Mouse (Mus musculus) C2C12 (cell line): ENCODE measurements at regions not wholly inside any gene's neighbourhood (a gene's known extent, or its start where the extent isn't known, plus 50 kb on each side); places are given as distances from the start of the nearest gene placed in this dataset.

Experiments
- CEBPB ChIP-seq: IDR thresholded peaks from one replicate; pipeline ENCODE4 v1.6.1; 2011; ENCODE audit warnings: low read depth, mild to moderate bottlenecking, control low read depth, moderate library complexity
- CTCF ChIP-seq: IDR thresholded peaks from one replicate; pipeline ENCODE4 v1.5.1; 2011; ENCODE audit not compliant: control insufficient read depth, insufficient read depth, insufficient read length
- FOSL1 ChIP-seq: IDR thresholded peaks from one replicate; pipeline ENCODE4 v1.8.0; 2011; ENCODE audit warnings: mild to moderate bottlenecking, low read length; ENCODE audit not compliant: poor library complexity, insufficient read depth, severe bottlenecking
- MYOD1 ChIP-seq: IDR thresholded peaks from one replicate; pipeline ENCODE4 v1.6.1; 2011; ENCODE audit warnings: low read depth; ENCODE audit not compliant: control insufficient read depth, insufficient read length
- USF1 ChIP-seq: IDR thresholded peaks from one replicate; pipeline ENCODE4 v1.6.1; 2011; ENCODE audit warnings: low read depth, mild to moderate bottlenecking, control low read depth, moderate library complexity

DNA sequence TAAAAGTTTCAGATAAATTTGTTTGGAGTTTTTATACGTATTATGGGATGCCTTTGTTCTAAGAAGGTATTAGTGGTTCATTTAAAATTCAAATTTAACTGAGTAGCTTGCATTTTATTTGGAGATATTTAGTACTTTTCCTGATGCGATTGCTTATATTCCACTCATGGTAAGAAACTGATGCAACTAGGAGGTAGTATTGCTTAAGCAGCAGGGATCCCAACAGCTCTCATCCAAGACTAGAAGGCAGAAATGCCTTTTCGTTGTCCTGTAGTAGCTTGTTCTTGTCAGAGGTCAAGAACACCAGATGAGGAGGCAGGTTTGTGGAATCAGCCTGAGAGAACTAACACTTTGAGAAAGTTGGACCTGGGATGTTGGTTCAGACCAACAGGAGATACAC is 120.5 kb downstream of the C1d start:
- TF ChIP-seq USF1 (no peak), CTCF (no peak), FOSL1 (no peak), CEBPB (no peak), MYOD1 (no peak)
